Mouse (Mus musculus) liver, adult 2 months (tissue): ENCODE results near the gene Ifitm10. TPM values are rescaled to one million over a fixed set of nuclear protein-coding genes. Genes with fewer than 3 reads are reported as not detected.
A peak's percentile ranks its signal among the peaks of the same experiment; 100 is the strongest.

Experiments used
- DNase-seq: peaks from one replicate; pipeline ENCODE4 v3.0.0-alpha.2; 2011; ENCODE audit warnings: low read depth, low spot score; ENCODE audit errors: extremely low read depth
- H3K27ac ChIP-seq: fragments of 200-500 bp; replicated peaks from 2 replicates; pipeline ENCODE4 v1.5.1; 2012; ENCODE audit warnings: low read depth, mild to moderate bottlenecking, control low read depth, inconsistent platforms, low read length; ENCODE audit not compliant: insufficient read depth
- H3K27me3 ChIP-seq: fragments of 200-500 bp; 2 replicates; pipeline ENCODE4 v1.6.1; 2012; ENCODE audit warnings: mild to moderate bottlenecking, moderate library complexity, low read length, inconsistent platforms; ENCODE audit not compliant: control insufficient read depth, insufficient read depth
- H3K36me3 ChIP-seq: fragments of 200-500 bp; 2 replicates; pipeline ENCODE4 v1.6.1; 2012; ENCODE audit warnings: low read length, inconsistent platforms; ENCODE audit not compliant: control insufficient read depth, insufficient read depth
- H3K4me1 ChIP-seq: fragments of 200-500 bp; 2 replicates; pipeline ENCODE4 v1.6.1; 2011; ENCODE audit warnings: low read length; ENCODE audit not compliant: control insufficient read depth, insufficient read depth
- H3K4me3 ChIP-seq: fragments of 200-500 bp; 2 replicates; pipeline ENCODE4 v1.5.1; 2011; ENCODE audit warnings: low read depth, mild to moderate bottlenecking, control low read depth, low read length, moderate library complexity; ENCODE audit not compliant: insufficient read depth
- H3K79me2 ChIP-seq: fragments of 200-500 bp; 2 replicates; pipeline ENCODE4 v1.6.1; 2012; ENCODE audit warnings: inconsistent platforms, mild to moderate bottlenecking, low read length, moderate library complexity; ENCODE audit not compliant: control insufficient read depth, insufficient read depth
- H3K9ac ChIP-seq: fragments of 200-500 bp; 2 replicates; pipeline ENCODE4 v1.6.1; 2012; ENCODE audit warnings: low read depth, mild to moderate bottlenecking, control low read depth, inconsistent platforms, low read length
- CTCF ChIP-seq: fragments of 200-500 bp; IDR thresholded peaks from 2 replicates; pipeline ENCODE4 v1.5.1; 2011; ENCODE audit warnings: low read depth, low read length, control low read depth
- POLR2A ChIP-seq: fragments of 200-500 bp; IDR thresholded peaks from 2 replicates; pipeline ENCODE4 v1.6.1; 2011; ENCODE audit warnings: low read length, control low read depth; ENCODE audit not compliant: insufficient read depth; ENCODE audit errors: extremely low read depth
- WGBS: fragments of 180-500 bp; shearing (Covaris S2); methylation state at CpG from one replicate; pipeline ENCODE4 v1.1.7; 2018; 5-methylcytosine and 5-hydroxymethylcytosine counted together
- polyA plus RNA-seq: library from polyadenylated mRNA; depleted of rRNA; stranded (reverse); fragments of >200 nt; gene quantifications from 2 replicates; pipeline ENCODE4 v1.2.3, GENCODE M21; 2012
- total RNA-seq: library from RNA; depleted of rRNA; stranded (reverse); fragments of >200 nt; gene quantifications from 2 replicates; pipeline ENCODE4 v1.2.3, GENCODE M21; 2014

The Ifitm10 gene
- total and polyA plus RNA-seq, 2 experiments: 0.65 to 0.71 TPM

GRCm38 (mm10) chr7:142359129-142359528 lies 14.4 kb downstream of the Ifitm10 start:
- 73% methylated on average over 8 of the region's 8 CpGs for WGBS
- Histone ChIP-seq H3K4me1 (no peaks in the 10 kb centered on the region), H3K27ac (no peak overlapping the region), H3K27me3 (no peaks in the 10 kb centered on the region), H3K36me3 (no peaks in the 10 kb centered on the region), H3K9ac (no peak overlapping the region), H3K79me2 (no peaks in the 10 kb centered on the region), H3K4me3 (no peak overlapping the region)
- DNase-seq: no peak
- TF ChIP-seq POLR2A: no peak
- no peak for TF ChIP-seq CTCF

GRCm38 (mm10) chr7:142357566-142357965 lies 16.0 kb downstream of the Ifitm10 start:
- Histone ChIP-seq H3K9ac (no peak overlapping the region), H3K4me3 (no peak overlapping the region), H3K36me3 (no peaks in the 10 kb centered on the region), H3K27me3 (no peaks in the 10 kb centered on the region), H3K27ac (no peak overlapping the region), H3K79me2 (no peaks in the 10 kb centered on the region), H3K4me1 (no peaks in the 10 kb centered on the region)
- 80% methylated on average over 3 of the region's 3 CpGs for WGBS
- TF ChIP-seq CTCF (no peak), POLR2A (no peak)
- DNase-seq: no peak

- no peaks in the 10 kb centered on the region for H3K27me3 ChIP-seq
- no peak for TF ChIP-seq CTCF
- TF ChIP-seq POLR2A: no peak
- H3K4me3 ChIP-seq: no peak overlapping the region
- H3K9ac ChIP-seq: no peak overlapping the region
- no peaks in the 10 kb centered on the region for H3K36me3 ChIP-seq
- H3K4me1 ChIP-seq: no peaks in the 10 kb centered on the region
- WGBS: 61% methylated on average over 8 of the region's 8 CpGs
- H3K79me2 ChIP-seq: no peaks in the 10 kb centered on the region
- H3K27ac ChIP-seq: no peak overlapping the region
- no peak for DNase-seq
Observed at GRCm38 (mm10) chr7:142354661-142355233, 18.8 kb downstream of the Ifitm10 start.

GRCm38 (mm10) chr7:142353854-142354253 lies 19.7 kb downstream of the Ifitm10 start:
- no peak for TF ChIP-seq CTCF
- TF ChIP-seq POLR2A: no peak
- H3K27ac ChIP-seq: no peak overlapping the region
- peak; percentile 15 for DNase-seq
- H3K4me1 ChIP-seq: no peaks in the 10 kb centered on the region
- H3K4me3 ChIP-seq: no peak overlapping the region
- no peaks in the 10 kb centered on the region for H3K27me3 ChIP-seq
- no peak overlapping the region for H3K9ac ChIP-seq
- WGBS: 67% methylated on average over 5 of the region's 5 CpGs
- H3K79me2 ChIP-seq: no peaks in the 10 kb centered on the region
- H3K36me3 ChIP-seq: no peaks in the 10 kb centered on the region

GRCm38 (mm10) chr7:142351569-142351968 lies 22.0 kb downstream of the Ifitm10 start:
- no peak for TF ChIP-seq CTCF
- no peak for TF ChIP-seq POLR2A
- Histone ChIP-seq H3K4me1 (no peaks in the 10 kb centered on the region), H3K4me3 (no peak overlapping the region), H3K36me3 (no peaks in the 10 kb centered on the region), H3K9ac (no peak overlapping the region), H3K79me2 (no peaks in the 10 kb centered on the region), H3K27ac (no peak overlapping the region), H3K27me3 (no peaks in the 10 kb centered on the region)
- no peak for DNase-seq
- WGBS: 72% methylated on average over 5 of the region's 5 CpGs

GRCm38 (mm10) chr7:142349308-142349961 lies 24.1 kb downstream of the Ifitm10 start:
- H3K27ac ChIP-seq: no peak overlapping the region
- no peak for DNase-seq
- WGBS: 54% methylated on average over 9 of the region's 9 CpGs
- no peak overlapping the region for H3K9ac ChIP-seq
- TF ChIP-seq CTCF (no peak), POLR2A (no peak)
- H3K27me3 ChIP-seq: no peaks in the 10 kb centered on the region
- H3K79me2 ChIP-seq: no peaks in the 10 kb centered on the region
- H3K4me1 ChIP-seq: no peaks in the 10 kb centered on the region
- no peak overlapping the region for H3K4me3 ChIP-seq
- H3K36me3 ChIP-seq: no peaks in the 10 kb centered on the region
